Mouse (Mus musculus) layer of hippocampus, postnatal 36 days (tissue): ENCODE measurements around the gene Defb13. TPM values are rescaled to one million over a fixed set of nuclear protein-coding genes. Genes with fewer than 3 reads are reported as not detected.
"Not testable (repeated sequence)": the region's sequence is repeated elsewhere in the genome, so short reads cannot be mapped to it uniquely, and the experiment has no call there.

Source experiments
- DNase-seq, 2 experiments: peaks; one replicate each; pipeline ENCODE4 v3.0.0; 2022
- total RNA-seq, 2 experiments: library from RNA; stranded (reverse); gene quantifications; 2 replicates each; pipeline ENCODE4 v1.2.3; 2021

The Defb13 gene
- not detected for total RNA-seq

- DNase-seq = no peak
These were observed at the start of gene Defb13 for GRCm38 (mm10) chr8:21946462-21946861. Defb13 (plus strand) TSS chr8:21946762.

DNA sequence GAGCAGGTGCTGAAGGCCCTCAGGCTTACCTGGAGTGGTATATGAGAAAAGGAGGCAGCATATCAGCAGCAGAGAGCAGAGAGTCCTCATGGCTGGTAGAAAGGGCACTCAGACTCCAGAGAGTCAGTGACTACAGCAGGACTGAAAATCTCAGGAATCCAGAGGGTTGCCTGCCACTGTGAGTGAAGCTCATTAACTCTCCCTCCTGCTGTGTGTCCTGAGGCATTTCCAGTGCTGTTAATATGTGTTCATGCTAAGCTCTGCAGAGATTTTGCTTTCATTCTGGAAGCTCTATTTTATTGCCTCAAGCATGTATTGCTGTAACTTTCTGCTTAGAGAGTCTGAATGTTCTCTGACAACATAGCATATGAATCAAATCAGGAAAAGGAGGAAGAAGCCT, 40.3 kb upstream of the Defb13 start, which contains the start of gene Defb11:
Gene Defb11 (minus strand): TSS at position 123 of the 400 bp plus-strand sequence.
- DNase-seq = not testable (repeated sequence)

- no peak for DNase-seq
These were observed 34.6 kb upstream of the Defb13 start for GRCm38 (mm10) chr8:21911931-21912330.

DNA sequence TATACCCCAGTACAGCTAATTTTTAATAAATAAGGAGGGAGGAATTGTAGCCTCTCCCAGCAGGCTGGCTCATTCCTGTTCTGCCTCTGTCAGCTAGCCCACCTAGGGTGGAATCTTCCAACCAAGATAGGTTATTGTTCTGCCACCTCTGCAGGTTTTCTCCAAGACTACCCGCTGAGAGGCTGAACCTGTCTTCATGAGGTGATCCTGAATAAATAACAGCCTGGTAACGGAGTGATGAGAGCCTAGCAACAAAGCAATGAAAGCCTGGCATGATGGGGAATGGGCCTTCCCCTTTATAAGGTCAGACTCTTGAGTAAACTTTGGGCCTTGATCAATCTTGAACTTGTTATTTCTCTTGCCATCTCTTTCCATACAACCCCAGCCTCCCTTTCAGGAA, 34.0 kb upstream of the Defb13 start:
- DNase-seq = no peak

- peak; percentile 12 to 23 for DNase-seq
These were observed 30.9 kb upstream of the Defb13 start for GRCm38 (mm10) chr8:21915625-21916024.

GRCm38 (mm10) chr8:21930754-21931153, 15.8 kb upstream of the Defb13 start:
- DNase-seq = not testable (repeated sequence)

GRCm38 (mm10) chr8:21932610-21933009, 14.0 kb upstream of the Defb13 start, which contains the start of gene Defb15:
Defb15 (minus strand) TSS chr8:21932710.
- DNase-seq = no peak

DNA sequence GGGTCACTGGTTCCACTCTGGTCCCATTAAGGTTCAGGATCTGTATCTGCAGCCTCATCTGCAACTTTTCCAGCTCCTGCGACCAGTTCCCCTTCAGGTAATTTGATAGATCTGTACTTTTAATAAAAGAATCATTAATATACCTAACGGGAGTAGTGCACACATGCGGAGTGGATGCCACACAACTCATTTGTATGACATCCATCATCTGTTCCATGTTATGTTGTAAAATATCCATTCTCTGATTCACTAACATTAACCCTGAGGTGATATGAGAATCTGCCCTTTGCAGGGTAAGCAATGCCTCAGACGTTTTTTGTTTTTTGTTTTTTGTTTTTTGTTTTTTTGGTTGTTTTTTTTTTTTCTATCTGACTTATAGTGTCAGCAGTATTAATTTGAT, 8.5 kb upstream of the Defb13 start, which contains the start of gene Defb35:
Gene Defb35 (plus strand): TSS at position 301 of the 400 bp plus-strand sequence.
- DNase-seq = not testable (repeated sequence)

- no peak for DNase-seq
These were observed 902 bp downstream of the Defb13 start for GRCm38 (mm10) chr8:21947311-21948017.

GRCm38 (mm10) chr8:21955321-21955720, 8.8 kb downstream of the Defb13 start:
- DNase-seq = peak; percentile 6 to 38

DNA sequence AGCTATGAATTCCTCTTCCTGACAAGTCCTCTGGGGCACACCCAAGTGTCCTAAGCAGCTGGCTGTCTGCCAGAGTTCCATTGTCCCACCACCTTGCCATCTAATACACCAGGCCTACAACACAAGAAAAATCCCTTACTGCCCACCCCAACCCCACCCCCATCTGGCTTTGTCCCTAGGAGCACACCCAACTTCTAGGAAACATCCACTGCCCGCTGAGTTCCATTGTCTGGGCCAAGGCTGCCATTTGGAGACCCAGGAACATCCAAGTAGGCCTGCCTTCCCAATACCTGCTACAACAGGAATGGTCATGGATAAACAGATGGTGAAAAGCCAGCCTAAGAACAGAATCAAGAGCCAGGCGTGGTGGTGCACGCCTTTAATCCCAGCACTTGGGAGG, 9.8 kb downstream of the Defb13 start:
- no peak for DNase-seq

- DNase-seq = no peak
These were observed 11.9 kb downstream of the Defb13 start, which contains the start of gene Fam90a1a for GRCm38 (mm10) chr8:21958414-21958813. Fam90a1a (plus strand) TSS chr8:21958714.

GRCm38 (mm10) chr8:21966646-21967045, 20.1 kb downstream of the Defb13 start:
- DNase-seq = no peak

DNA sequence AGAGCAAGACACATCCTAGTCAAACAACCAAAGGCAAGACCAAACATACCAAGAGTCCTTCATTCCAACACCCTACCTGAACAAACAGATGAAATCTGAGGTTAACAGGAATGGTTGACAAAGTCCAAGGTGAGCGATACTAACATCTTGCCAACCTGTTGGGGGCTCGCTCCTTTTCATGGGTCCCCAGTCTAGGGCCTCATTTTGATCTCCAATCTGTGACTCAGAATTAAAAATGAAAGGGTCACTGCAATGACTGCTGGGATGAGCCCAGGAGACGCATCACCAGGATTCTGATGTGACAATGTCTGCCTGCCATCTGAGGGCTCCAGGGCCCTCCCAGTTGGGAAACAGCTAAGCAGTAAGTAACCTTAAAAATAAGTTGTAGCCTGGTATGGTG, 22.9 kb downstream of the Defb13 start, which contains the start of gene Ccdc70:
Gene Ccdc70 (plus strand): TSS at position 301 of the 400 bp plus-strand sequence.
- DNase-seq = no peak

DNA sequence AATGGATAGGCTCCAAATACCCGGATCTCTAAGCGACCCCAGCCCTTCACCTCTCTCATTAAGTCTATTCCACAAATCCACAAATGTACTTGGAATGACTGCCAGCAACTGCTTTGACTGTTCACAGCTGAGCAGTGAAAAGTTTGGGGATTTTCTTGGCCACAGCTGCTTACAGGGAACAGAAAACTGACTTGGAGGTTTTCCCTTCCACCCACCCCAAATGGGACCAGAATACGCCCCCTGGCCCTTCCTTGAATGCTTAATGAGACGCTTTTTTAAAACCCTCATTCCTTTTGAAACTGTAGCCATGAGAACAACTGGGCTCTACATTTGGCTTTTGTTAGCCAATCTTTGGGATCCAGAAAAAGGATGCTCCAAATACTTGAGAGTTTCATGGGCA, 31.6 kb downstream of the Defb13 start:
- peak in 1 of 2 experiments; percentile 12 for DNase-seq

- peak; percentile 4 to 9 for DNase-seq
These were observed 35.2 kb downstream of the Defb13 start for GRCm38 (mm10) chr8:21981664-21982337.

GRCm38 (mm10) chr8:21992184-21992583, 45.6 kb downstream of the Defb13 start:
- peak; percentile 47 to 66 for DNase-seq

DNA sequence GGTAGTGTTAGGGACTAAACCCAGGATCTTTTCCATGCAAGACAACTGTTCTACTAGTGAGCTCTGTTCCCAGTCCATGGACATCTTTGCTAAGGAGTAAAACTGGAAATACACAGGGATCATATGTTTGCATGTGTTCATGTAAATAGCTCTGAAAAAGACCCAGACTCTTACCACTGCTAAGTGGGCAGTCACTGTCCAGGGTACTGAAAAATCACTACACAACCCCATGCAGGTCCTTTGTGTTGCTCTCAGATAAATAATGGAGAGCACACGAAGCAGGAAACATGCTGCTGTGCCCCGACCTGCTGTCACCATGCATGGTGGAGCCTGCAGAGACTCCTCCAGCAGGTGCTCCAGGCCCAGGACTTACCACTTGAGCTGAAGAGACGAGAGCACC, 48.6 kb downstream of the Defb13 start:
- no peak for DNase-seq

Other genes with a start within 250 kb of the Defb13 start
- not detected for gene AY761184, start 243.1 kb upstream of the Defb13 start, total RNA-seq
- gene Defa24, start 212.3 kb upstream of the Defb13 start, total RNA-seq = not detected
- gene Defb50, start 123.2 kb upstream of the Defb13 start, total RNA-seq = not detected
- gene Defb2, start 106.8 kb upstream of the Defb13 start, total RNA-seq = not detected
- gene Defb10, start 87.9 kb upstream of the Defb13 start, total RNA-seq = not detected
- not detected for gene Defb9, start 61.3 kb upstream of the Defb13 start, total RNA-seq
- gene Defb11, start 40.4 kb upstream of the Defb13 start, total RNA-seq = not detected
- gene Defb15, start 14.1 kb upstream of the Defb13 start, total RNA-seq = not detected
- not detected for gene Defb35, start 8.4 kb upstream of the Defb13 start, total RNA-seq
- gene Fam90a1a, start 12.0 kb downstream of the Defb13 start, total RNA-seq = not detected
- gene Ccdc70, start 23.0 kb downstream of the Defb13 start, total RNA-seq = not detected
- 1 to 10 TPM; 1.9 to 2.1 TPM for gene Atp7b, start 113.5 kb downstream of the Defb13 start, total RNA-seq
- 10 to 100 TPM; 37.6 to 42.8 TPM for gene Alg11, start 114.0 kb downstream of the Defb13 start, total RNA-seq
- gene Nek5, start 178.3 kb downstream of the Defb13 start, total RNA-seq = under 1 TPM; 0.22 to 0.28 TPM
- 1 to 10 TPM; 2.3 to 3.2 TPM for gene Nek3, start 219.7 kb downstream of the Defb13 start, total RNA-seq
- gene Ckap2, start 239.1 kb downstream of the Defb13 start, total RNA-seq = 1 to 10 TPM in 1 of 2 experiments, under 1 TPM in 1; 0.71 to 1.7 TPM
- 10 to 100 TPM; 26.5 to 30.9 TPM for gene Vps36, start 246.0 kb downstream of the Defb13 start, total RNA-seq